Mouse (Mus musculus) midbrain, embryonic 16.5 days (tissue): ENCODE results near the gene Avpr2. TPM values are rescaled to one million over a fixed set of nuclear protein-coding genes. Genes with fewer than 3 reads are reported as not detected.
A peak's percentile ranks its signal among the peaks of the same experiment; 100 is the strongest.

Source experiments
- ATAC-seq: fragments of 200-750 bp; cut with Nextera tagmentation; 2 replicates; pipeline ENCODE4 v1.8.0; 2017; ENCODE audit warnings: moderate TSS enrichment
- H3K27ac ChIP-seq: fragments of 300-500 bp; sonication (generic); 2 replicates; pipeline ENCODE4 v1.5.1; 2014; ENCODE audit warnings: mild to moderate bottlenecking, low read length, mixed read lengths
- H3K27me3 ChIP-seq: fragments of 300-500 bp; sonication (generic); 2 replicates; pipeline ENCODE4 v1.6.1; 2014; ENCODE audit warnings: low read depth, low read length, mixed read lengths; ENCODE audit not compliant: control insufficient read depth, insufficient read depth
- H3K36me3 ChIP-seq: fragments of 300-500 bp; sonication (generic); 2 replicates; pipeline ENCODE4 v1.6.1; 2014; ENCODE audit warnings: mild to moderate bottlenecking, low read length, moderate library complexity, mixed read lengths; ENCODE audit not compliant: control insufficient read depth, insufficient read depth
- H3K4me1 ChIP-seq: fragments of 300-500 bp; sonication (generic); 2 replicates; pipeline ENCODE4 v1.6.1; 2014; ENCODE audit warnings: mild to moderate bottlenecking, low read length, mixed read lengths; ENCODE audit not compliant: control insufficient read depth, insufficient read depth
- H3K4me2 ChIP-seq: fragments of 300-500 bp; sonication (generic); 2 replicates; pipeline ENCODE4 v1.6.1; 2014; ENCODE audit warnings: mild to moderate bottlenecking, low read length, mixed read lengths
- H3K4me3 ChIP-seq: fragments of 300-500 bp; sonication (generic); 2 replicates; pipeline ENCODE4 v1.5.1; 2014; ENCODE audit warnings: low read depth, mild to moderate bottlenecking, low read length, moderate library complexity, mixed read lengths
- H3K9ac ChIP-seq: fragments of 300-500 bp; sonication (generic); 2 replicates; pipeline ENCODE4 v1.6.1; 2014; ENCODE audit warnings: low read depth, low read length, mixed read lengths
- H3K9me3 ChIP-seq: fragments of 300-500 bp; sonication (generic); replicated peaks from 2 replicates; pipeline ENCODE4 v1.6.1; 2014; ENCODE audit warnings: mild to moderate bottlenecking, low read length, mixed read lengths; ENCODE audit not compliant: control insufficient read depth, poor library complexity, severe bottlenecking
- WGBS: fragments of 180-500 bp; shearing (Covaris S2); extraction: QIAGEN DNeasy Blood & Tissue Kit; methylation state at CpG from one replicate; pipeline ENCODE4 v1.1.7; 2014; 5-methylcytosine and 5-hydroxymethylcytosine counted together
- polyA plus RNA-seq: library from polyadenylated mRNA; unstranded; fragments of >200 nt; fragmentation: Nextera tagmentation; extraction: Ambion mirVana; gene quantifications from 2 replicates; pipeline ENCODE4 v1.2.1, GENCODE M21; 2015

The Avpr2 gene
- polyA plus RNA-seq, result 0.09 and 0.34 TPM in 2 replicates

- 89% methylated on average over 6 of the region's 6 CpGs for WGBS
- H3K9me3 ChIP-seq, result no peaks in the 10 kb centered on the region
- no peaks in the 10 kb centered on the region for H3K4me1 ChIP-seq
- no peak within 1 kb of the TSS for H3K9ac ChIP-seq
- no peak within 1 kb of the TSS for H3K27ac ChIP-seq
- H3K36me3 ChIP-seq, result no peaks in the 10 kb centered on the region
- no peak for ATAC-seq
- no peak within 1 kb of the TSS for H3K4me3 ChIP-seq
- no peak within 1 kb of the TSS for H3K4me2 ChIP-seq
- no peaks in the 10 kb centered on the region for H3K27me3 ChIP-seq
These were observed at the start of gene Avpr2 for GRCm38 (mm10) chrX:73891551-73892152. Avpr2 (plus strand) TSS chrX:73892102.

- no peak overlapping the region for H3K4me2 ChIP-seq
- H3K4me1 ChIP-seq, result no peaks in the 10 kb centered on the region
- no peak overlapping the region for H3K27ac ChIP-seq
- H3K36me3 ChIP-seq, result peaks cover 12% of the 10 kb centered on the region
- no peak overlapping the region for H3K4me3 ChIP-seq
- ATAC-seq, result no peak
- no peak overlapping the region for H3K9ac ChIP-seq
- H3K9me3 ChIP-seq, result no peaks in the 10 kb centered on the region
- no peaks in the 10 kb centered on the region for H3K27me3 ChIP-seq
- WGBS, result 81% methylated on average over 9 of the region's 9 CpGs
These were observed 37.4 kb upstream of the Avpr2 start for GRCm38 (mm10) chrX:73854326-73855086.

- Histone ChIP-seq H3K27me3 (no peaks in the 10 kb centered on the region), H3K4me1 (no peaks in the 10 kb centered on the region), H3K36me3 (peaks cover 18% of the 10 kb centered on the region), H3K27ac (no peak overlapping the region), H3K9me3 (no peaks in the 10 kb centered on the region), H3K9ac (no peak overlapping the region), H3K4me2 (no peak overlapping the region), H3K4me3 (no peak overlapping the region)
- WGBS, result 87% methylated on average over 3 of the region's 3 CpGs
- no peak for ATAC-seq
These were observed 36.9 kb upstream of the Avpr2 start for GRCm38 (mm10) chrX:73855087-73855408.

- ATAC-seq, result peak; percentile 63
These were observed 27.2 kb upstream of the Avpr2 start for GRCm38 (mm10) chrX:73864692-73865091.

GRCm38 (mm10) chrX:73867256-73867655, 24.6 kb upstream of the Avpr2 start:
- H3K4me1 ChIP-seq, result peaks cover 25% of the 10 kb centered on the region
- no peak overlapping the region for H3K4me2 ChIP-seq
- 20% methylated on average over 3 of the region's 3 CpGs for WGBS
- H3K9me3 ChIP-seq, result no peaks in the 10 kb centered on the region
- no peaks in the 10 kb centered on the region for H3K27me3 ChIP-seq
- H3K36me3 ChIP-seq, result peaks cover 3% of the 10 kb centered on the region; the same call in 1 of the 2 replicates
- no peak overlapping the region for H3K4me3 ChIP-seq
- ATAC-seq, result no peak; the same call in 1 of the 2 replicates
- H3K27ac ChIP-seq, result peak overlapping the region; percentile 65
- no peak overlapping the region for H3K9ac ChIP-seq

More at GRCm38 (mm10) chrX:73864692-73865091, 27.2 kb upstream of the Avpr2 start:
- Histone ChIP-seq H3K4me1 (peaks cover 18% of the 10 kb centered on the region), H3K4me2 (no peak overlapping the region), H3K9ac (no peak overlapping the region), H3K27me3 (no peaks in the 10 kb centered on the region), H3K9me3 (no peaks in the 10 kb centered on the region), H3K27ac (peak overlapping the region; percentile 50; the same call in 1 of the 2 replicates), H3K36me3 (peaks cover 8% of the 10 kb centered on the region), H3K4me3 (no peak overlapping the region)
- 42% methylated on average over 3 of the region's 3 CpGs for WGBS

GRCm38 (mm10) chrX:73867852-73868251, 24.1 kb upstream of the Avpr2 start:
- WGBS, result 76% methylated on average over 1 of the region's 1 CpGs
- Histone ChIP-seq H3K27ac (peak overlapping the region; percentile 65; the same call in 1 of the 2 replicates), H3K36me3 (peaks cover 3% of the 10 kb centered on the region; the same call in 1 of the 2 replicates), H3K4me1 (peaks cover 25% of the 10 kb centered on the region), H3K4me3 (no peak overlapping the region), H3K4me2 (no peak overlapping the region), H3K9me3 (no peaks in the 10 kb centered on the region), H3K27me3 (no peaks in the 10 kb centered on the region), H3K9ac (no peak overlapping the region)
- no peak for ATAC-seq

- Histone ChIP-seq H3K4me1 (peaks cover 25% of the 10 kb centered on the region), H3K27me3 (no peaks in the 10 kb centered on the region), H3K4me2 (no peak overlapping the region), H3K9ac (no peak overlapping the region), H3K36me3 (no peaks in the 10 kb centered on the region), H3K9me3 (no peaks in the 10 kb centered on the region), H3K4me3 (no peak overlapping the region), H3K27ac (no peak overlapping the region)
- ATAC-seq, result no peak
- whole genome bisulfite sequencing, result 23% methylated on average over 5 of the region's 5 CpGs
These were observed 22.6 kb upstream of the Avpr2 start for GRCm38 (mm10) chrX:73869334-73869733.

GRCm38 (mm10) chrX:73871474-73871873, 20.4 kb upstream of the Avpr2 start:
- H3K36me3 ChIP-seq, result no peaks in the 10 kb centered on the region
- no peak overlapping the region for H3K4me3 ChIP-seq
- no peak overlapping the region for H3K4me2 ChIP-seq
- H3K4me1 ChIP-seq, result peaks cover 21% of the 10 kb centered on the region
- no peak overlapping the region for H3K9ac ChIP-seq
- no peaks in the 10 kb centered on the region for H3K9me3 ChIP-seq
- no peak overlapping the region for H3K27ac ChIP-seq
- ATAC-seq, result no peak; the same call in 1 of the 2 replicates
- H3K27me3 ChIP-seq, result no peaks in the 10 kb centered on the region

GRCm38 (mm10) chrX:73871956-73872355, 19.9 kb upstream of the Avpr2 start:
- peaks cover 26% of the 10 kb centered on the region for H3K4me1 ChIP-seq

More at GRCm38 (mm10) chrX:73871956-73872355, 19.9 kb upstream of the Avpr2 start:
- ATAC-seq, result no peak
- no peaks in the 10 kb centered on the region for H3K27me3 ChIP-seq
- WGBS, result 64% methylated on average over 1 of the region's 1 CpGs
- H3K4me3 ChIP-seq, result no peak overlapping the region
- no peak overlapping the region for H3K4me2 ChIP-seq
- H3K36me3 ChIP-seq, result no peaks in the 10 kb centered on the region
- no peak overlapping the region for H3K9ac ChIP-seq
- no peaks in the 10 kb centered on the region for H3K9me3 ChIP-seq
- peak overlapping the region; percentile 17; the same call in 1 of the 2 replicates for H3K27ac ChIP-seq
